Mouse (Mus musculus) heart, adult 2 months (tissue): Measurements from ENCODE around the gene Dnajb3.

Experiments used
- CTCF ChIP-seq: fragments of 200-600 bp; IDR thresholded peaks from 2 replicates; pipeline ENCODE4 v1.8.1; 2022; ENCODE audit warnings: antibody characterized with exemption, mild to moderate bottlenecking, moderate library complexity
- POLR2A ChIP-seq: fragments of 200-500 bp; IDR thresholded peaks from 2 replicates; pipeline ENCODE4 v1.6.1; 2011; ENCODE audit warnings: mild to moderate bottlenecking, low read depth, low read length, control low read depth; ENCODE audit not compliant: insufficient read depth

DNA sequence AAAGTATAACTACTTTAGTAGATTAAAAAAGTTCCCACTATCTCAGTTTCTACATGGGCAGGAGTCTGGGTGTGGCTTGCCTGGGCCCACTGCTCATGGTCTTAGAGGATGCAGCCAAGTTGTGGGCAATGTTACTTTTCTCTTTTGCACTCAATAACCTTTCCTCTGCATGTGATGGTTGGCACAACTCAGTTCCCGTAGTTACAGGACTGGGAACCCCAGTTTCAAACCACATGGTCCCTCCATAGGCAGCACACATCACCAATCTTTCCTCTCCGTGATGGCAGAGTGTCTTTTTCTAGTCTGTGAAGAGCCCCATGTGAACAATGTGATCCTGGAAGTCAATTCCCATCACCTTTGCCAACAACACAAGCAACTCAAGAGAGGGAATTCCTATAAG is 21.9 kb upstream of the Dnajb3 start:
- TF ChIP-seq CTCF (no peak), POLR2A (no peak)
